8 mouse cellular contexts compared by ENCODE assay signal in the genomic region with DNA sequence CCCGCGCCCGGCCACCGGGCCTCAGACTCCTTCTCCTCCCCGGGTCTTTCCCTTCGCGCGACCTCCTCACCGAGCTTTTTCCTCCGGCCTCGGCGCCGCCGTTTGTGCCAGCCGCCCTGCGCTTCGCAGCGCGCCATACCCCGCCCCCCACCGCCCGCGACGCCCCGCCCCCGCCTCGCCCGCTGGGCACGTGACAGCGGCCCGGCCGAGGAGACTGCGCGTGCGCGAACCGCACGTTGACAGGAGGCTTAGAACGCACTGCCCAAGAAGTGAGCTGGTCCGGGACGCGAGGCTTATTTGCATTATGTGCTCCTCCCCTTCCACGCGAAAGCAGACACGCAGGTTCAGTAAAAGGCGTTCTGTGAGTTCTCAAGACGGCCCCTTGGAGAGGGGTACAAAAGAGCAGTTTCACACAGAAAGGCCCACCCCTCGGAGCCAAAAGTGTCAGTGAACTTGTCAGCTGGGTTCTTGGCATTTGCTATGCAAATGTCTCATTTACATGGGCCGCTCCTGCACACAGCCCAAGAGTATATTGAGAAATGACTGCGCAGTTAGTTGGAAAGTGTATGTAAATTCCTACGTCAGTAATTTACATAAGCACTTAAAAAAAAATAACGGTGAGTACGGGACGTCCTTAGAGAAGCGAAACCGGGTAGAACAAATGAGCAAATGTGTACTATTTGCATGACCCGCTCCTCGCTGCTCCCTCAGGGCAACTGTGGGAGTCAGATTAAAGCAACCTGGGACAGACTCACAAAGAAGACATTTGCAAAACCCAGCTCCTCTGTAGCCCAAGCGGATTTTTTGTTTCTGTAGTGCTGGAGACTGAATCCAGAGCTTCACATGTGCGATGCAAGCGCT. TPM values are rescaled to one million over a fixed set of nuclear protein-coding genes. Genes with fewer than 3 reads are reported as not detected.
DNase-seq lines count a peak whose midpoint lies in the region; ATAC-seq and TF ChIP-seq lines count a peak whose summit lies in the region.

Egln2 (minus strand) TSS at position 189 of the 861 bp plus-strand sequence.

- no peaks in the 10 kb centered on the region for H3K27me3 ChIP-seq in embryonic facial prominence, embryonic 13.5 days
- no peaks in the 10 kb centered on the region for H3K27me3 ChIP-seq in heart, adult 2 months (ENCODE audit: control insufficient read depth, insufficient read depth, low read length)
- H3K27me3 ChIP-seq in limb, embryonic 13.5 days, result no peaks in the 10 kb centered on the region
- H3K27me3 ChIP-seq in midbrain, embryonic 16.5 days (ENCODE audit: control insufficient read depth, insufficient read depth, low read depth, low read length), result no peaks in the 10 kb centered on the region

- peak within 1 kb of the TSS; percentile 97 for H3K27ac ChIP-seq in embryonic facial prominence, embryonic 13.5 days
- H3K27ac ChIP-seq in heart, adult 2 months, result peak within 1 kb of the TSS; percentile 95
- peak within 1 kb of the TSS; percentile 95 for H3K27ac ChIP-seq in limb, embryonic 13.5 days
- peak within 1 kb of the TSS; percentile 98 for H3K27ac ChIP-seq in midbrain, embryonic 16.5 days (ENCODE audit: low read length)

- H3K36me3 ChIP-seq in embryonic facial prominence, embryonic 13.5 days, result peaks cover 44% of the 10 kb centered on the region
- H3K36me3 ChIP-seq in heart, adult 2 months (ENCODE audit: control insufficient read depth, insufficient read depth, low read length), result peaks cover 4% of the 10 kb centered on the region; the same call in 1 of the 2 replicates
- H3K36me3 ChIP-seq in limb, embryonic 13.5 days, result peaks cover 61% of the 10 kb centered on the region
- H3K36me3 ChIP-seq in midbrain, embryonic 16.5 days (ENCODE audit: control insufficient read depth, insufficient read depth, low read length), result peaks cover 16% of the 10 kb centered on the region

- H3K4me2 ChIP-seq in embryonic facial prominence, embryonic 13.5 days, result peak within 1 kb of the TSS; percentile 80
- peak within 1 kb of the TSS; percentile 83 for H3K4me2 ChIP-seq in limb, embryonic 13.5 days (replicated peaks)
- H3K4me2 ChIP-seq in midbrain, embryonic 16.5 days (ENCODE audit: low read length), result peak within 1 kb of the TSS; percentile 95

- no peaks in the 10 kb centered on the region for H3K9me3 ChIP-seq in embryonic facial prominence, embryonic 13.5 days
- no peaks in the 10 kb centered on the region for H3K9me3 ChIP-seq in limb, embryonic 13.5 days
- no peaks in the 10 kb centered on the region for H3K9me3 ChIP-seq in midbrain, embryonic 16.5 days (replicated peaks; ENCODE audit: control insufficient read depth, low read length, poor library complexity, severe bottlenecking)

- H3K79me2 ChIP-seq in heart, adult 2 months (replicated peaks; ENCODE audit: control insufficient read depth, insufficient read depth, low read length), result peaks cover 8% of the 10 kb centered on the region

- peaks cover 48% of the 10 kb centered on the region for H3K4me1 ChIP-seq in embryonic facial prominence, embryonic 13.5 days
- H3K4me1 ChIP-seq in heart, adult 2 months (ENCODE audit: control insufficient read depth, insufficient read depth, low read length), result peaks cover 24% of the 10 kb centered on the region
- peaks cover 47% of the 10 kb centered on the region for H3K4me1 ChIP-seq in limb, embryonic 13.5 days
- H3K4me1 ChIP-seq in midbrain, embryonic 16.5 days (ENCODE audit: control insufficient read depth, insufficient read depth, low read length), result peaks cover 46% of the 10 kb centered on the region

- peak; percentile 77 for ATAC-seq in embryonic facial prominence, embryonic 13.5 days (ENCODE audit: insufficient number of reproducible peaks, insufficient read depth, low FRiP score, low TSS enrichment, low read depth)
- peak; percentile 89 for ATAC-seq in limb, embryonic 13.5 days (ENCODE audit: low FRiP score, low read depth)
- peak; percentile 83 for ATAC-seq in midbrain, embryonic 16.5 days

- H3K4me3 ChIP-seq in embryonic facial prominence, embryonic 13.5 days, result peak within 1 kb of the TSS; percentile 74
- peak within 1 kb of the TSS; percentile 72 for H3K4me3 ChIP-seq in heart, adult 2 months
- peak within 1 kb of the TSS; percentile 60 for H3K4me3 ChIP-seq in limb, embryonic 13.5 days
- peak within 1 kb of the TSS; percentile 80 for H3K4me3 ChIP-seq in midbrain, embryonic 16.5 days (ENCODE audit: low read depth, low read length)

- TF ChIP-seq EP300 in heart, adult 2 months (IDR thresholded peaks at IDR 0.05; ENCODE audit: insufficient read depth, low read depth, low read length), result 0 out of 2 replicates have a peak, but pooled peaks have one; percentile 59

- WGBS in embryonic facial prominence, embryonic 13.5 days, result 1% methylated on average over 61 of the region's 61 CpGs
- under 1% methylated on average over 53 of the region's 61 CpGs for WGBS in heart, adult 2 months
- WGBS in limb, embryonic 13.5 days, result 2% methylated on average over 61 of the region's 61 CpGs
- under 1% methylated on average over 61 of the region's 61 CpGs for WGBS in midbrain, embryonic 16.5 days

- DNase-seq in 3134 (ENCODE audit: extremely low read depth, insufficient read length, low spot score), result peak; percentile 82
- DNase-seq in adrenal gland, postnatal 36 days, result peak; percentile 97
- DNase-seq in heart, adult 2 months, result peak; percentile 95 to 97
- DNase-seq in kidney, adult 8-10 months, result peak; percentile 95 to 96
- DNase-seq in spleen, postnatal 10 days (ENCODE audit: low spot score in 2 of 2), result peak; percentile 91 to 97

- peak within 1 kb of the TSS; percentile 87 for H3K9ac ChIP-seq in embryonic facial prominence, embryonic 13.5 days
- peak within 1 kb of the TSS; percentile 81 for H3K9ac ChIP-seq in heart, adult 2 months (ENCODE audit: low read depth, low read length)
- peak within 1 kb of the TSS; percentile 75 for H3K9ac ChIP-seq in limb, embryonic 13.5 days
- H3K9ac ChIP-seq in midbrain, embryonic 16.5 days (ENCODE audit: low read depth, low read length), result peak within 1 kb of the TSS; percentile 92

- intact Hi-C loops in heart, adult 2 months (cut with DNase I), result loop anchor here (2.0 to 10.0 kb wide), 2 partner anchors 28 to 308 kb away; partner anchors contain the start of genes BC024978 and Sertad3

- TF ChIP-seq CTCF in heart, adult 2 months (IDR thresholded peaks at IDR 0.05), result no peak

- peak; percentile 86 for TF ChIP-seq POLR2A in heart, adult 2 months (IDR thresholded peaks at IDR 0.05; ENCODE audit: insufficient read depth, low read depth, low read length)

RNA-seq across cellular contexts. Expression of gene Egln2, which starts in this region (rescaled TPM):
- total RNA-seq in adrenal gland, postnatal 36 days (2021), result 100 to 1,000 TPM in 1 of 2 experiments, 10 to 100 TPM in 1; 86.0 to 106 TPM
- 69.2 and 77.7 TPM in 2 replicates for polyA plus RNA-seq in embryonic facial prominence, embryonic 13.5 days (2015; fragmentation: Nextera tagmentation; extraction: Ambion mirVana)
- total RNA-seq in heart, adult 2 months (2021), result 10 to 100 TPM; 51.8 to 64.4 TPM
- polyA plus RNA-seq in heart, adult 2 months (2012; rRNA removed), result 52.4 and 57.7 TPM in 2 replicates
- polyA plus RNA-seq in limb, embryonic 13.5 days (2015; fragmentation: Nextera tagmentation; extraction: Ambion mirVana), result 74.3 and 76.0 TPM in 2 replicates
- 91.5 and 95.7 TPM in 2 replicates for polyA plus RNA-seq in midbrain, embryonic 16.5 days (2015; fragmentation: Nextera tagmentation; extraction: Ambion mirVana)

Comparison
In these comparisons a context has a peak if more than half of its experiments do, and no peak if none do; other contexts are left out.
1. Peak in every context shown above with its lines: DNase-seq, ATAC-seq, H3K4me3 ChIP-seq and H3K27ac ChIP-seq.